Mouse (Mus musculus): ENCODE measurements around the gene Gm11099.

Gene Gm11099

GRCm38 (mm10) chr2:58859134-58859533 lies at the start of gene Gm11099:
Gm11099 (plus strand) TSS chr2:58859434.
- no peak for DNase-seq (ENCODE audit: extremely low spot score, low read depth, low spot score)

GRCm38 (mm10) chr2:58812941-58813340 lies 46.3 kb upstream of the Gm11099 start:
- no peak for DNase-seq (ENCODE audit: extremely low spot score, low read depth, low spot score)

GRCm38 (mm10) chr2:58828910-58829600 lies 30.2 kb upstream of the Gm11099 start:
- no peak for DNase-seq (ENCODE audit: extremely low spot score, low read depth, low spot score)

GRCm38 (mm10) chr2:58829981-58830742 lies 29.1 kb upstream of the Gm11099 start:
- no peak for DNase-seq (ENCODE audit: extremely low spot score, low read depth, low spot score)

GRCm38 (mm10) chr2:58832253-58832980 lies 26.8 kb upstream of the Gm11099 start:
- DNase-seq (ENCODE audit: extremely low spot score, low read depth, low spot score) = no peak

- DNase-seq (ENCODE audit: extremely low spot score, low read depth, low spot score) = no peak
Measured at GRCm38 (mm10) chr2:58841021-58841420, 18.2 kb upstream of the Gm11099 start.

GRCm38 (mm10) chr2:58842443-58842842 lies 16.8 kb upstream of the Gm11099 start:
- no peak for DNase-seq (ENCODE audit: extremely low spot score, low read depth, low spot score)

- DNase-seq (ENCODE audit: extremely low spot score, low read depth, low spot score) = no peak
Measured at GRCm38 (mm10) chr2:58844499-58844898, 14.7 kb upstream of the Gm11099 start.

GRCm38 (mm10) chr2:58879876-58880275 lies 20.6 kb downstream of the Gm11099 start:
- DNase-seq (ENCODE audit: extremely low spot score, low read depth, low spot score) = no peak

- DNase-seq (ENCODE audit: extremely low spot score, low read depth, low spot score) = no peak
Measured at GRCm38 (mm10) chr2:58905057-58905456, 45.8 kb downstream of the Gm11099 start.

- DNase-seq (ENCODE audit: extremely low spot score, low read depth, low spot score) = no peak
Measured at GRCm38 (mm10) chr2:58906814-58907516, 47.7 kb downstream of the Gm11099 start.

- no peak for DNase-seq (ENCODE audit: extremely low spot score, low read depth, low spot score)
Measured at GRCm38 (mm10) chr2:58912339-58912738, 53.1 kb downstream of the Gm11099 start.

- DNase-seq (ENCODE audit: extremely low spot score, low read depth, low spot score) = no peak
Measured at GRCm38 (mm10) chr2:58918351-58918750, 59.1 kb downstream of the Gm11099 start.

GRCm38 (mm10) chr2:58925551-58925950 lies 66.3 kb downstream of the Gm11099 start:
- no peak for DNase-seq (ENCODE audit: extremely low spot score, low read depth, low spot score)

- no peak for DNase-seq (ENCODE audit: extremely low spot score, low read depth, low spot score)
Measured at GRCm38 (mm10) chr2:58941361-58941760, 82.1 kb downstream of the Gm11099 start.

GRCm38 (mm10) chr2:58948796-58949195 lies 89.6 kb downstream of the Gm11099 start:
- DNase-seq (ENCODE audit: extremely low spot score, low read depth, low spot score) = no peak

- no peak for DNase-seq (ENCODE audit: extremely low spot score, low read depth, low spot score)
Measured at GRCm38 (mm10) chr2:58952101-58952500, 92.9 kb downstream of the Gm11099 start.

- no peak for DNase-seq (ENCODE audit: extremely low spot score, low read depth, low spot score)
Measured at GRCm38 (mm10) chr2:58956351-58956750, 97.1 kb downstream of the Gm11099 start.

GRCm38 (mm10) chr2:58956770-58957300 lies 97.6 kb downstream of the Gm11099 start:
- no peak for DNase-seq (ENCODE audit: extremely low spot score, low read depth, low spot score)
